In genomic region chr6:51471179-51471505, GRCm38 (mm10) we compare ENCODE assay signal across 7 mouse cellular contexts. TPM values are rescaled to one million over a fixed set of nuclear protein-coding genes. Genes with fewer than 3 reads are reported as not detected.
DNase-seq lines count a peak whose midpoint lies in the region; ATAC-seq lines count a peak whose summit lies in the region.

No protein-coding gene starts in this region.

- intact Hi-C loops in left cerebral cortex, postnatal 25 days (cut with DNase I) = loop anchor here (5.0 kb wide), 1 partner anchor 386 kb away; no protein-coding TSS in a partner anchor

- H3K9me3 ChIP-seq in megakaryocyte, embryonic 14.5 days = no peaks in the 10 kb centered on the region
- no peaks in the 10 kb centered on the region for H3K9me3 ChIP-seq in forebrain, embryonic 10.5 days
- H3K9me3 ChIP-seq in limb, embryonic 15.5 days = no peaks in the 10 kb centered on the region
- H3K9me3 ChIP-seq in stomach, embryonic 16.5 days (replicated peaks; ENCODE audit: control insufficient read depth, low read length) = no peaks in the 10 kb centered on the region

- 0% methylated on average over 10 of the region's 10 CpGs for WGBS in forebrain, embryonic 10.5 days
- whole genome bisulfite sequencing in limb, embryonic 15.5 days = under 1% methylated on average over 10 of the region's 10 CpGs
- WGBS in stomach, embryonic 16.5 days = 0% methylated on average over 10 of the region's 10 CpGs

- H3K4me2 ChIP-seq in limb, embryonic 15.5 days = peak overlapping the region; percentile 43
- peak overlapping the region; percentile 48; the same call in 1 of the 2 replicates for H3K4me2 ChIP-seq in stomach, embryonic 16.5 days (ENCODE audit: low read depth, low read length)

- H3K27me3 ChIP-seq in megakaryocyte, embryonic 14.5 days (replicated peaks) = no peaks in the 10 kb centered on the region
- H3K27me3 ChIP-seq in forebrain, embryonic 10.5 days (ENCODE audit: poor library complexity, severe bottlenecking) = no peaks in the 10 kb centered on the region
- H3K27me3 ChIP-seq in limb, embryonic 15.5 days = no peaks in the 10 kb centered on the region
- no peaks in the 10 kb centered on the region for H3K27me3 ChIP-seq in stomach, embryonic 16.5 days (ENCODE audit: control insufficient read depth, insufficient read depth, low read length)

- peak overlapping the region; percentile 100 for H3K27ac ChIP-seq in forebrain, embryonic 10.5 days
- peak overlapping the region; percentile 100 for H3K27ac ChIP-seq in limb, embryonic 15.5 days
- H3K27ac ChIP-seq in stomach, embryonic 16.5 days (ENCODE audit: low read length) = peak overlapping the region; percentile 100

- H3K9ac ChIP-seq in limb, embryonic 15.5 days = peak overlapping the region; percentile 94
- H3K9ac ChIP-seq in stomach, embryonic 16.5 days (ENCODE audit: low read length) = peak overlapping the region; percentile 88

- peaks cover 27% of the 10 kb centered on the region for H3K4me1 ChIP-seq in megakaryocyte, embryonic 14.5 days
- peaks cover 39% of the 10 kb centered on the region for H3K4me1 ChIP-seq in forebrain, embryonic 10.5 days
- peaks cover 17% of the 10 kb centered on the region for H3K4me1 ChIP-seq in limb, embryonic 15.5 days
- H3K4me1 ChIP-seq in stomach, embryonic 16.5 days (ENCODE audit: control insufficient read depth, insufficient read depth, low read length) = peaks cover 17% of the 10 kb centered on the region

- peaks cover 52% of the 10 kb centered on the region for H3K36me3 ChIP-seq in megakaryocyte, embryonic 14.5 days (replicated peaks; ENCODE audit: low read length)
- peaks cover 67% of the 10 kb centered on the region for H3K36me3 ChIP-seq in forebrain, embryonic 10.5 days (replicated peaks)
- peaks cover 25% of the 10 kb centered on the region for H3K36me3 ChIP-seq in limb, embryonic 15.5 days
- H3K36me3 ChIP-seq in stomach, embryonic 16.5 days (ENCODE audit: control insufficient read depth, insufficient read depth, low read length) = peaks cover 14% of the 10 kb centered on the region; the same call in 1 of the 2 replicates

- peak overlapping the region; percentile 97 for H3K4me3 ChIP-seq in megakaryocyte, embryonic 14.5 days (replicated peaks)
- H3K4me3 ChIP-seq in forebrain, embryonic 10.5 days = peak overlapping the region; percentile 96
- peak overlapping the region; percentile 87 for H3K4me3 ChIP-seq in limb, embryonic 15.5 days
- peak overlapping the region; percentile 98 for H3K4me3 ChIP-seq in stomach, embryonic 16.5 days (replicated peaks; ENCODE audit: low read length)

- no peak for ATAC-seq in megakaryocyte, adult 5-6 weeks (ENCODE audit: poor library complexity, severe bottlenecking)
- no peak for ATAC-seq in limb, embryonic 15.5 days (ENCODE audit: insufficient number of reproducible peaks, low FRiP score, low TSS enrichment, low read depth)
- ATAC-seq in stomach, embryonic 16.5 days (ENCODE audit: insufficient read depth, low FRiP score) = no peak

- DNase-seq in forebrain, embryonic 10.5 days (ENCODE audit: extremely low spot score, low spot score) = no peak
- no peak for DNase-seq in spleen, postnatal 4 days (ENCODE audit: low spot score in 2 of 2)
- DNase-seq in left cerebral cortex, postnatal 25 days (ENCODE audit: low spot score in 2 of 2) = no peak

RNA-seq across cellular contexts. Expression of gene Cbx3, which starts 1.0 kb away (rescaled TPM):
- 13.1 and 22.3 TPM in 2 replicates for polyA plus RNA-seq in megakaryocyte, embryonic 14.5 days (2012; ENCODE audit: insufficient read depth, low replicate concordance)
- total RNA-seq in megakaryocyte, adult 5-6 weeks (2015) = 179 and 190 TPM in 2 replicates
- total RNA-seq in megakaryocyte, adult 5-6 weeks (2017) = 242 and 272 TPM in 2 replicates
- polyA plus RNA-seq in forebrain, embryonic 10.5 days (2016; fragmentation: Nextera tagmentation; extraction: Ambion mirVana) = 627 and 704 TPM in 2 replicates
- 369 and 396 TPM in 2 replicates for polyA plus RNA-seq in limb, embryonic 15.5 days (2015; fragmentation: Nextera tagmentation; extraction: Ambion mirVana)
- polyA plus RNA-seq in stomach, embryonic 16.5 days (2015; fragmentation: Nextera tagmentation; extraction: Ambion mirVana) = 335 and 396 TPM in 2 replicates
- total RNA-seq in left cerebral cortex, postnatal 25 days (2021) = 100 to 1,000 TPM; 134 to 138 TPM

RNA-seq across cellular contexts. Expression of gene Hnrnpa2b1, which starts 1.4 kb away (rescaled TPM):
- polyA plus RNA-seq in megakaryocyte, embryonic 14.5 days (2012; ENCODE audit: insufficient read depth, low replicate concordance) = 101 and 192 TPM in 2 replicates
- 1,149 and 1,154 TPM in 2 replicates for total RNA-seq in megakaryocyte, adult 5-6 weeks (2015)
- total RNA-seq in megakaryocyte, adult 5-6 weeks (2017) = 1,039 and 1,264 TPM in 2 replicates
- 2,609 and 2,780 TPM in 2 replicates for polyA plus RNA-seq in forebrain, embryonic 10.5 days (2016; fragmentation: Nextera tagmentation; extraction: Ambion mirVana)
- 1,549 and 1,691 TPM in 2 replicates for polyA plus RNA-seq in limb, embryonic 15.5 days (2015; fragmentation: Nextera tagmentation; extraction: Ambion mirVana)
- polyA plus RNA-seq in stomach, embryonic 16.5 days (2015; fragmentation: Nextera tagmentation; extraction: Ambion mirVana) = 1,433 and 1,504 TPM in 2 replicates
- total RNA-seq in left cerebral cortex, postnatal 25 days (2021) = 100 to 1,000 TPM; 422 to 444 TPM

RNA-seq across cellular contexts. Expression of gene Nfe2l3, which starts 38.7 kb away (rescaled TPM):
- polyA plus RNA-seq in megakaryocyte, embryonic 14.5 days (2012; ENCODE audit: insufficient read depth, low replicate concordance) = not detected in 2 replicates
- 0.11 TPM in 1 of 2 replicates, not detected in the other for total RNA-seq in megakaryocyte, adult 5-6 weeks (2015)
- 0.48 TPM in 1 of 2 replicates, not detected in the other for total RNA-seq in megakaryocyte, adult 5-6 weeks (2017)
- 0.48 and 0.89 TPM in 2 replicates for polyA plus RNA-seq in forebrain, embryonic 10.5 days (2016; fragmentation: Nextera tagmentation; extraction: Ambion mirVana)
- 3.9 and 5.9 TPM in 2 replicates for polyA plus RNA-seq in limb, embryonic 15.5 days (2015; fragmentation: Nextera tagmentation; extraction: Ambion mirVana)
- polyA plus RNA-seq in stomach, embryonic 16.5 days (2015; fragmentation: Nextera tagmentation; extraction: Ambion mirVana) = 7.0 and 7.4 TPM in 2 replicates
- total RNA-seq in left cerebral cortex, postnatal 25 days (2021) = 1 to 10 TPM; 1.7 to 2.2 TPM

RNA-seq across cellular contexts. Expression of gene Snx10, which starts 52.6 kb away (rescaled TPM):
- 2.4 TPM in 1 of 2 replicates, not detected in the other for polyA plus RNA-seq in megakaryocyte, embryonic 14.5 days (2012; ENCODE audit: insufficient read depth, low replicate concordance)
- total RNA-seq in megakaryocyte, adult 5-6 weeks (2015) = 126 and 133 TPM in 2 replicates
- total RNA-seq in megakaryocyte, adult 5-6 weeks (2017) = 114 and 125 TPM in 2 replicates
- polyA plus RNA-seq in forebrain, embryonic 10.5 days (2016; fragmentation: Nextera tagmentation; extraction: Ambion mirVana) = 32.7 and 34.2 TPM in 2 replicates
- 10.0 and 13.0 TPM in 2 replicates for polyA plus RNA-seq in limb, embryonic 15.5 days (2015; fragmentation: Nextera tagmentation; extraction: Ambion mirVana)
- 16.0 and 17.1 TPM in 2 replicates for polyA plus RNA-seq in stomach, embryonic 16.5 days (2015; fragmentation: Nextera tagmentation; extraction: Ambion mirVana)
- total RNA-seq in left cerebral cortex, postnatal 25 days (2021) = 100 to 1,000 TPM; 108 to 116 TPM

Comparison
In these comparisons a context has a peak if more than half of its experiments do, and no peak if none do; other contexts are left out.
1. RNA of gene Cbx3, which starts 1.0 kb away (polyA plus RNA-seq): 627 to 704 TPM in forebrain, embryonic 10.5 days, 335 to 396 TPM in stomach, embryonic 16.5 days and 369 to 396 TPM in limb, embryonic 15.5 days; 13.1 to 22.3 TPM in megakaryocyte, embryonic 14.5 days; every median in the first group is over 10 times any median in the second.
2. Peak in every context shown above with its lines, with median percentiles within 50 percentile points of each other: H3K4me3 ChIP-seq and H3K27ac ChIP-seq.